Mouse (Mus musculus) ES-Bruce4 (cell line): ENCODE measurements around the gene Ppp4r1.

ENCODE experiments used
- CTCF ChIP-seq: IDR thresholded peaks from one replicate; pipeline ENCODE4 v1.8.1; 2011; ENCODE audit warnings: low read depth, low read length
- EP300 ChIP-seq: IDR thresholded peaks from 2 replicates; pipeline ENCODE4 v1.6.1; 2011; ENCODE audit warnings: low read depth, low read length; ENCODE audit not compliant: insufficient read depth
- POLR2A ChIP-seq: IDR thresholded peaks from one replicate; pipeline ENCODE4 v1.8.1; 2011; ENCODE audit warnings: low read length; ENCODE audit not compliant: insufficient read depth

- TF ChIP-seq POLR2A = no peak
- TF ChIP-seq CTCF = no peak
- no peak for TF ChIP-seq EP300
These were observed 40.0 kb downstream of the Ppp4r1 start for GRCm38 (mm10) chr17:65822423-65822822.
